Mouse (Mus musculus): ENCODE data around the gene Bud23.
"Not testable (repeated sequence)": the region's sequence is repeated elsewhere in the genome, so short reads cannot be mapped to it uniquely, and the experiment has no call there.

Gene Bud23

DNA sequence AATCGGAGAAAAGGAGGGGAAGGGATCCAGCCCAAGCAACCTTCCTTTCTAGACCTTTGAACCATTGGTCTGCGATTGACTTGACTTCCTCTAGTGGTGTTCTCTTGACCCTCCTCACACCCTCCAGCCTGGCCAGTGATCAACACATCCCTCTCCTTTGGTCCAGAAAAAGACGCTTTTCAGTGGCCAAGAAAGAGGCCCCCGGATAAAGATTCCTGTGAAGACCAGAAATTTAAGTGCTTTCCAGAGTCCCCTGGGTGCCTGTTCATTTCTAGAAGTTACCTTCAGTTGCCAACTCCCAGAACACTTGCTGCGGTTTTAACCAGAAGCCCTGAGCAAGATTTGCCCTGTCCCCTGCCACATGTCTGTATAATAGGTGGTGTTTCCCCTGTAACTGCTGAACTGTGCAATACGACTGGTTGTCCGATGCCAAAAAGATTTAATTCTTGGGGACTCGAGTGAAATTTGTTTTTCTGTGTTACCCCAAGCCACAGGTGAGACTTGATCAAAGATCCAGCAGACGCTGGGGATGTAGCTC, at the start of gene Bud23:
TSS of gene Bud23 (minus strand) at position 51 of the 538 bp plus-strand sequence.
- DNase-seq (ENCODE audit: low spot score in 2 of 2), result not testable (repeated sequence)

DNA sequence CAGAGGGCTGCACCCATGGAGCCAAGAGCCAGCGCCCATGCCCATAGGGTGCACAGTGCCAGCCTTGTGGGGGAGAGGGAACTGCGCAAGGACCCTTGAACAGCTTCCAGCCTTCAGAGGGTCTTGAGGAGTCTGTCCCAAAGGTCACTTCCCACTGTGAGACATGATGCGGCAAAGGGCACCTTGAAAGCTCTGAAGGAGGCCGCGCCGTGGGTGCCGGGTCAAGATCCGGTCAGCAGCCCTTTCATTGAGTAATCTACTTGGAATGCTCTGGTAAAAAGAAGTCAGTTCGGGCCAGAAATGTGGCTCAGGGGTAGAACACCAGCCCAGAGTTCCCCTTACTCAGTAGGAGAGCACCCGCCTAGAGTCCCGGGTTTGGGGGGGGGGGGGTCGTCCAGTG, 49.0 kb upstream of the Bud23 start:
- DNase-seq (ENCODE audit: low spot score in 2 of 2), result no peak

DNA sequence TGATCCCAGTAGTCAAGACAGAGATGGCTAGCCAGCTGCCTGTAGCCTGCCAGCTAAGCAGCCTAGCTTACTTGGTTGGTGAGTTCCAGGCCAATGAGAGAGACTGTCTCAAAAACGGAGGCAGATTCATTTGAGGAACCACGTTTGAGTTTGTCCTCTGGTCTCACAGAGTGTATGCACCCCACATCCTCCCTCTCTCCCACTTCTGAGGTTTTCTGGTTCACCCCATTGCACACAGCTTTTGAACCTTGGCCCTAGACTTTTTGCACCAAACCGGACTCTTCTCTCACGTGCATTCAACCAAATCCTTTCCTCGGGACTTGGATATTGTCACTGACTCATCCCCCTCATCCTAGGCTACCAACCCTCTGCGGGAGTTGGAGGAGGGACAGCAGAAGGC, 45.2 kb upstream of the Bud23 start:
- no peak for DNase-seq (ENCODE audit: low spot score in 2 of 2)

- DNase-seq (ENCODE audit: low spot score in 2 of 2), result no peak
Observed at GRCm38 (mm10) chr5:135109426-135109825, 44.7 kb upstream of the Bud23 start.

- no peak for DNase-seq (ENCODE audit: low spot score in 2 of 2)
Observed at GRCm38 (mm10) chr5:135109017-135109416, 44.3 kb upstream of the Bud23 start.

DNA sequence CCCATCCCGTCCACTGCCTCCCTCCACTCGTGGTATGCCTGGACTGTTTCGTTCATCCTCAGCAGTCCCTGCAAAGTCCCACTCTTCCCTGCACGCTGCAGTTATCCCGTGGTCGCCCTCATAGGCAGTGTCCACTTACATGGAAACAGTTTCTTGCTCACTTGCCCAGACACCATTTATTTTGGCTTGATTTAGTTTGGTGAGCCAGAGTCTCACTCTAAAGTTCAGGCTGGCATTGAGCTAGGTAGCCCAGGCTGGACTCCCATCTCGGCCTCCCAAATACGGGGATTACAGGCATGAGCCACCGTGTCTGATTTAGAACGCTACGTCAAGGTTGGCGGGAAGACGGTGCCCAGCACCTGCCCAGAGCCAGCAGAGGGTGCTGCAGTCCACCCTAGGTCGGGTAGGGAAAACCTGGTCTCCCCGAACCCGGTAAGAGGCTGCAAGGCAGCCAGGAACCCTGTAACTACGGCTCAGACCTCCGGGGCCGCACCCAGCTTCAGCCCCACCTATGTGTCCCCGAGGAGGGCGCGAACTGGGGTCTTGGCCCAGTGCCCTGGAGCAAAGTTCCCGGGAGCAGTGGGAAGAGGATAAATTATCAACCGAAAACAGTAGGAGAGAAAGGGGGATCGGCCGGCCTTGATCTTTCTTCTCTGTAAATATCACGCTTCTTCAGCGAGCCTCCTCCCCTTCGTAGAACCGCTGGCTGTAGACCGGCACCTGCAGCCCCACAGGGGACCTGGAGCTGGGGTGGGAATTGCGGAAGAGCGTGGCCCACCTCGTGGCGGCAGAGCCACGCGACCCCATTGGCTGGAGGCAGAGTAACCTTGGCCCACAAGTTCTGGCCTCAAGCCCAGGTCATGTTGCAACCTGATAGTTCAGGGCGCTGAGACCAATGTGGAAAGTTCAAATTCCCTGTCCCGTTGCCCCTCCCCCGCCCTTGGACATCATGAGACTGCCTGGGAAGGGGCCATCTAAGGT, 43.1 kb upstream of the Bud23 start:
- DNase-seq (ENCODE audit: low spot score in 2 of 2), result no peak

DNA sequence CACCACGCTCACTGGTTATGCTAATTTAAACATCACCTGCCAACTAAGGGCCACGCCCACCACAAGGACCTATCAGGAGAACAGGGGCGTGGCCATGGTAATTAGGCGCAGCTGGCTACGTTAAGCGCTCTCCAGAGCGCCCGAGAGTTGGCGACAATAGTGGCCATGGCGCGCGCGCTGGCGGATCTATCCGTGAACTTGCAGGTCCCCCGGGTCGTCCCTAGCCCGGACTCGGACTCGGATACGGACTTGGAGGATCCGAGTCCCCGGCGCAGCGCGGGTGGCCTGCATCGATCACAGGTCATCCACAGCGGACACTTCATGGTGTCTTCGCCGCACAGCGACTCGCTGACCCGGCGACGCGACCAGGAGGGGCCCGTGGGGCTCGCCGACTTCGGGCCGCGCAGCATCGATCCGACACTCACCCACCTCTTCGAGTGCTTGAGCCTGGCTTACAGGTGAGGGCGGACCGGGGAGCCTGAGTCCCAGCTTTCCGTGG, 42.0 kb upstream of the Bud23 start:
- peak; percentile 46 to 58 for DNase-seq (ENCODE audit: low spot score in 2 of 2)

DNA sequence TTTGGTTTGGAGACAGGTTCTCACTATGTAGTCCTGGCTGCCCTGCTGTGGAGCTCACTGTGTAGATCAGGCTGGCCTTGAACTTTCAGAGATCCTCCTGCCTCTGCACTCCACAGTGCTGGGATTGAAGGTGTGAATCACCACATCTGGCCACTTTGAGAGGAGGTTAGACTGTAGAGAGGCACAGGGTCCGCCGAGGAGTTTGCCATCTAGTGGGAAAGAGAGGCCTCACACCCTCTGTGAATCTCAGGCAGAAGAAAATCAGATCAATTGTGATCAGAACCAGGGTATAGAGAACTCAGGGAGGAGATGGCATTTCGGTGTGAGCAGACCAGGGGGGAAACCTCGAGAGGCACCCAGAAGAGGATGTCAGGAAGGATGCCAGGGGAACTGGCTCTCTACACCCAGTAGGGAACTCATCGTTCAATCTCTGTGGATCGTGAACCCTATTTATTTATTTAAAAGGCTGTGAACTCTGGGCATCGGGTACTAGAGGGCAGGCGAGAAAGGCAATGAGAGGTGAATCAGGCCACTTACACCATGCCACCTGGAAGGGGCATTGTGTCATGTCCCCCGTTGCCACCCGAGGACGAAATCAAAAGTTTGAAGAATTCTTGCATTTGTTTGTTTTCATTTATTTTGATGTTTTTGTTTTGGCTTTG, 39.4 kb upstream of the Bud23 start:
- no peak for DNase-seq (ENCODE audit: low spot score in 2 of 2)

- no peak for DNase-seq (ENCODE audit: low spot score in 2 of 2)
Observed at GRCm38 (mm10) chr5:135100981-135101380, 36.2 kb upstream of the Bud23 start.

- no peak for DNase-seq (ENCODE audit: low spot score in 2 of 2)
Observed at GRCm38 (mm10) chr5:135089653-135090052, 24.9 kb upstream of the Bud23 start, which contains the start of gene Mlxipl. Gene Mlxipl, plus strand, starts transcription at chr5:135089890.

DNA sequence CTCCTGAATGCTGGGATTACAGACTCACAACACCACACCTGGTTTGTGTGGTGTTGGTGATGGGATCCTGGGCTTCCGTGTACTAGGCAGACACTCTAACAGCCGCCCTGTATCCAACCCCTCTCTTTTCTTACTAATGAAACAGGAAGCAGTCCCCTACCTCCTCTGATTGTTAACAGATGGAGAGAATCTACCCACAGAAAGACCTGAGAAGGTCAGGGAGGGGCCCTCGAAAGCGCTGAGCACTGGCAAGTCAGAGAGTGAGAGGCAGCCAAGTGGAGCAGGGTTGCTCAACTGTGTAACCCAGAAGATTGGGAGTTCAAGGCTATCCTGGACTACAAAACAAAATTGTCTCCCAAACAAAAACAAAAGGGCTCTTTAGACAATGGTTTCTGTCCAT, 22.1 kb upstream of the Bud23 start:
- DNase-seq (ENCODE audit: low spot score in 2 of 2), result no peak

GRCm38 (mm10) chr5:135080539-135080938, 15.8 kb upstream of the Bud23 start:
- no peak for DNase-seq (ENCODE audit: low spot score in 2 of 2)

GRCm38 (mm10) chr5:135079578-135079977, 14.8 kb upstream of the Bud23 start:
- no peak for DNase-seq (ENCODE audit: low spot score in 2 of 2)

- DNase-seq (ENCODE audit: low spot score in 2 of 2), result peak in 1 of 2 experiments; percentile 35
Observed at GRCm38 (mm10) chr5:135078482-135078810, 13.7 kb upstream of the Bud23 start.

GRCm38 (mm10) chr5:135077564-135078481, 13.1 kb upstream of the Bud23 start, which contains the start of gene Vps37d:
Gene Vps37d, minus strand, starts transcription at chr5:135078266.
- DNase-seq (ENCODE audit: low spot score in 2 of 2), result peak; percentile 70 to 91

DNA sequence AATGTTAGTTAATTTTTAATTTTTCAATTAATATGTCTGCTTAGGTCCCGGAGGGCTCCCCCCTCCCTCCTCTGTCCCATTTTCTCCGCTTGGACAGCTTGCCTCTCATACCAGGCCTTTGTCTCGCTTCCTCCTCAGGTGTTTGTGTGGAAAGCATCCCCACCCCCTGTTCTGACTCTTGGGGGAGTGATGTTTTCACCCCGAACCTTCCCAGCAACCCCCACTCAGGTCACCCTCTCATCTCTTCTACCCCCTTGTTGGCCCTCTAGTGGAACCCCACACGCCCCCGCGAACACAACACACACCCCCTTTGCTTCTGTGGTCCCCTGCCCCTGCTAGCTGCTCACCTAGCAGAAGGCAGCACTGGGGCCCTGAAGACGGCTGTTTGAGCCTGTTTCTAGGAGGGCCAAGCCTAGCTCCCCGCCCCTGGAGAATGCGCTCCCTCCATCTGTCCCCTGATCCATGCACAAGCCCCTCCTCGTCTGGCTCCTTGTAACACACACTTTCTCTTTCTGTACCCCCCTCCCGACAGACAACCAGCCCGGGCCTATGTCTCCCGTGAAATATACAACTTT, 12.3 kb upstream of the Bud23 start:
- no peak for DNase-seq (ENCODE audit: low spot score in 2 of 2)

- DNase-seq (ENCODE audit: low spot score in 2 of 2), result no peak
Observed at GRCm38 (mm10) chr5:135076368-135076767, 11.6 kb upstream of the Bud23 start.

GRCm38 (mm10) chr5:135075655-135076054, 10.9 kb upstream of the Bud23 start:
- no peak for DNase-seq (ENCODE audit: low spot score in 2 of 2)

DNA sequence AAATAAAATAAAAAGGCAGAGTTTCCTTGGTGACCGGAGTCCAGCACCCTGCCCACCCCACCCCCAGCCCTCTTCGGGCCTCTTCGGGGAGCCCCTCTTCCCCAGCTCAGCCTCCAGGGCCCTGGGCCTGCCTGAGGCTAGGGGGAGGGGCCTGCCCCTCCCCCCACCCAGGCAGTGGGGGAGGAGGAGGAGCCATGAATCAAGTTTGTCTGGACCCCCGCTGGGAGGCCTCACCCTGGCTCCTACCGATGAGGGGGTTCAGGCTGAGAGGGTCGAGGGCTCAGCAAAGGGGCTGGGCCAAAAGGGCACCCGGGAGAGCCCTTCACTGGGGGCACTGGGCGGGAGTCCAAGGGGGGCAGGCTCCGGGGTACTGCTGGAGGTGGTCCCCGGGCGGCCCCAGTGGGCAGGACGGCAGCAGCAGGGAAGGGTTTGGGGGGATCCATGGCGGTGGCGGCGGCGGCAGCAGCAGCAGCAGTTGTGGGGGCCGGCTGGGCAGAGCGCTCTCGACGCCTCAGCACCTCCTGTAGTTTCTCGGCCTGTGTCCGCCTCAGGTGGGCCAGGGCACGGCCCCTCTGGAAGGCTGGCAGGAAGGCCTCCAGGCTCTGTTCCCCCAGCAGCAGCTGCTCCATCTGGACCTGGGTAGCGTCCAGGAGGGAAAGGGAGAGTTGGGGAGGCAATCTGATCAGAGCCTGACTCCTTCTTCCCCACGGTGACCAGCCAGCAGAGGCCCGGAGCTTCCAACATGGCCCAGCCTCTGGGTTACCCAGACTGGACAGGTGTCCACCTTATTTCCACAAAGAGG, 8.8 kb upstream of the Bud23 start:
- DNase-seq (ENCODE audit: low spot score in 2 of 2), result no peak

GRCm38 (mm10) chr5:135072720-135073119, 8.0 kb upstream of the Bud23 start:
- DNase-seq (ENCODE audit: low spot score in 2 of 2), result no peak
